Mouse (Mus musculus): ENCODE measurements around the gene Pacs2.

Pacs2 gene

GRCm38 (mm10) chr12:113012443-113012842, 1.9 kb upstream of the Pacs2 start:
- DNase-seq (ENCODE audit: low spot score in 2 of 2): no peak

GRCm38 (mm10) chr12:113013021-113013491, 1.3 kb upstream of the Pacs2 start:
- no peak for DNase-seq (ENCODE audit: low spot score in 2 of 2)

GRCm38 (mm10) chr12:113014561-113015556, 551 bp downstream of the Pacs2 start:
- peak; percentile 33 to 41 for DNase-seq (ENCODE audit: low spot score in 2 of 2)

GRCm38 (mm10) chr12:113015956-113016355, 1.6 kb downstream of the Pacs2 start:
- DNase-seq (ENCODE audit: low spot score in 2 of 2): no peak

GRCm38 (mm10) chr12:113016976-113017375, 2.7 kb downstream of the Pacs2 start:
- DNase-seq (ENCODE audit: low spot score in 2 of 2): no peak

- no peak for DNase-seq (ENCODE audit: low spot score in 2 of 2)
Measured at GRCm38 (mm10) chr12:113017429-113017984, 3.2 kb downstream of the Pacs2 start.

- DNase-seq (ENCODE audit: low spot score in 2 of 2): no peak
Measured at GRCm38 (mm10) chr12:113018763-113019162, 4.5 kb downstream of the Pacs2 start.

- DNase-seq (ENCODE audit: low spot score in 2 of 2): no peak
Measured at GRCm38 (mm10) chr12:113021488-113021887, 7.2 kb downstream of the Pacs2 start.

- DNase-seq (ENCODE audit: low spot score in 2 of 2): no peak
Measured at GRCm38 (mm10) chr12:113023082-113023481, 8.8 kb downstream of the Pacs2 start.

GRCm38 (mm10) chr12:113026557-113026956, 12.2 kb downstream of the Pacs2 start:
- no peak for DNase-seq (ENCODE audit: low spot score in 2 of 2)

- DNase-seq (ENCODE audit: low spot score in 2 of 2): no peak
Measured at GRCm38 (mm10) chr12:113027495-113027894, 13.2 kb downstream of the Pacs2 start.

GRCm38 (mm10) chr12:113028067-113028466, 13.8 kb downstream of the Pacs2 start:
- no peak for DNase-seq (ENCODE audit: low spot score in 2 of 2)

- no peak for DNase-seq (ENCODE audit: low spot score in 2 of 2)
Measured at GRCm38 (mm10) chr12:113028898-113029297, 14.6 kb downstream of the Pacs2 start.

- DNase-seq (ENCODE audit: low spot score in 2 of 2): no peak
Measured at GRCm38 (mm10) chr12:113030046-113030445, 15.7 kb downstream of the Pacs2 start.

- peak; percentile 43 to 62 for DNase-seq (ENCODE audit: low spot score in 2 of 2)
Measured at GRCm38 (mm10) chr12:113030993-113031392, 16.7 kb downstream of the Pacs2 start.

GRCm38 (mm10) chr12:113031441-113031840, 17.1 kb downstream of the Pacs2 start:
- no peak for DNase-seq (ENCODE audit: low spot score in 2 of 2)

GRCm38 (mm10) chr12:113032296-113033250, 18.3 kb downstream of the Pacs2 start:
- DNase-seq (ENCODE audit: low spot score in 2 of 2): no peak

- no peak for DNase-seq (ENCODE audit: low spot score in 2 of 2)
Measured at GRCm38 (mm10) chr12:113035093-113035492, 20.8 kb downstream of the Pacs2 start.

GRCm38 (mm10) chr12:113036996-113037395, 22.7 kb downstream of the Pacs2 start:
- DNase-seq (ENCODE audit: low spot score in 2 of 2): no peak

- no peak for DNase-seq (ENCODE audit: low spot score in 2 of 2)
Measured at GRCm38 (mm10) chr12:113038414-113038813, 24.1 kb downstream of the Pacs2 start.

Measured in spleen, postnatal 36 days (tissue).